Comparison of ENCODE assay signal across 10 mouse cellular contexts in the genomic region with DNA sequence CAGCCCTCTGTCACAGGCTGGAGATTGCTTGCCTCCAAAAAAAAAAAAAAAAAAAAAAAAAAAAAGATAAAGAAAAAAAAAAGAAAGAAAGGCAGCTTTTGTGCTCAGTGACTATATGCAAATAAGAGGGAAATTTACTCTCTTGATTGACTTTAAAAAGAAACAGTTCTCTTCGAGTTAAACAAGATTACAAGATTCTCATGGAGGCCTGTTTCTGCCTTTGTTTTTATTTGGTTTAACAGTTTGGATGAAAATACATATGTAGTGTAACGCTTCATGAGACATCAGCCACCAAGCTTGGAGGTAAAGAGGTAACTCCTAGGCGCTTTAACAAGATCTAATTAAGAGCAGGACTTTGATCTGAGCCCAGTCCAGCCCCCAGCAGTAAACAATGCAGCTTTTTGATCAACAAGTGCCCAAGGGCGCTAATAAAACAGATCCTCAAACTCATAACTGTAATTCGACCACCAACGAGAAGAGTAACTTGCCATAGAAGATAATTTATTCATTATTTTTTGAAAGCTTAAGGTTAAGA. TPM values are rescaled to one million over a fixed set of nuclear protein-coding genes. Genes with fewer than 3 reads are reported as not detected.
DNase-seq lines count a peak whose midpoint lies in the region; ATAC-seq and TF ChIP-seq lines count a peak whose summit lies in the region.
"Had no signal": no experiment of that assay in that cellular context is flagged by ENCODE, and none has a peak within 500 bp of the region (broad histone marks: within the 10 kb centered on the region; RNA-seq: fewer than 3 reads in every experiment).

No protein-coding gene starts in this region.

- H3K4me3 ChIP-seq in lung, embryonic 14.5 days (ENCODE audit: low read depth, low read length): 0 out of 2 replicates have a peak overlapping the region, but pooled peaks have one; percentile 17
- H3K4me3 ChIP-seq in lung, postnatal 0 days (ENCODE audit: low read depth, low read length): no peak overlapping the region
- H3K4me3 ChIP-seq in forebrain, embryonic 13.5 days: peak overlapping the region; percentile 34
- H3K4me3 ChIP-seq in limb, embryonic 12.5 days (replicated peaks): peak overlapping the region; percentile 26; the same call in 1 of the 2 replicates
- H3K4me3 ChIP-seq in neural tube, embryonic 15.5 days (replicated peaks): no peak overlapping the region
- no peak overlapping the region for H3K4me3 ChIP-seq in cerebellum, adult 2 months (replicated peaks; ENCODE audit: insufficient read depth, low read depth, low read length)
- H3K4me3 ChIP-seq: megakaryocyte, embryonic 14.5 days had no signal

- H3K4me1 ChIP-seq in lung, embryonic 14.5 days (ENCODE audit: insufficient read depth): peaks cover 58% of the 10 kb centered on the region
- H3K4me1 ChIP-seq in lung, postnatal 0 days (ENCODE audit: insufficient read depth, low read depth, low read length): peaks cover 23% of the 10 kb centered on the region; the same call in 1 of the 2 replicates
- peaks cover 78% of the 10 kb centered on the region for H3K4me1 ChIP-seq in forebrain, embryonic 13.5 days
- peaks cover 72% of the 10 kb centered on the region for H3K4me1 ChIP-seq in limb, embryonic 12.5 days (replicated peaks)
- peaks cover 65% of the 10 kb centered on the region for H3K4me1 ChIP-seq in neural tube, embryonic 15.5 days
- H3K4me1 ChIP-seq in cerebellum, adult 2 months (ENCODE audit: control insufficient read depth, insufficient read depth, low read length): no peaks in the 10 kb centered on the region

- H3K9ac ChIP-seq in lung, embryonic 14.5 days: no peak overlapping the region
- H3K9ac ChIP-seq in lung, postnatal 0 days (replicated peaks; ENCODE audit: low read depth): no peak overlapping the region
- 0 out of 2 replicates have a peak overlapping the region, but pooled peaks have one; percentile 39 for H3K9ac ChIP-seq in forebrain, embryonic 13.5 days
- H3K9ac ChIP-seq in limb, embryonic 12.5 days (replicated peaks): no peak overlapping the region
- H3K9ac ChIP-seq in neural tube, embryonic 15.5 days (replicated peaks): no peak overlapping the region

- TF ChIP-seq POLR2A in cerebellum, adult 2 months (IDR thresholded peaks at IDR 0.05; ENCODE audit: borderline replicate concordance, insufficient read depth, low read length): no peak

- no peak for ATAC-seq in lung, embryonic 14.5 days (ENCODE audit: insufficient read depth)
- no peak for ATAC-seq in lung, postnatal 0 days
- ATAC-seq in forebrain, embryonic 13.5 days: no peak
- no peak for ATAC-seq in limb, embryonic 12.5 days (ENCODE audit: insufficient number of reproducible peaks, insufficient read depth, low FRiP score, low TSS enrichment, low read depth)
- no peak for ATAC-seq in neural tube, embryonic 15.5 days (ENCODE audit: low FRiP score)
- no peak for ATAC-seq in monocyte, adult 5-6 weeks (replicated peaks; ENCODE audit: insufficient number of reproducible peaks, low FRiP score, low TSS enrichment, poor library complexity, severe bottlenecking)

- no peak for TF ChIP-seq CTCF in lung, embryonic 14.5 days (IDR thresholded peaks at IDR 0.05; ENCODE audit: low read depth)
- no peak for TF ChIP-seq CTCF in lung, postnatal 0 days (IDR thresholded peaks at IDR 0.05)
- TF ChIP-seq CTCF in cerebellum, adult 2 months (IDR thresholded peaks at IDR 0.05; ENCODE audit: borderline replicate concordance, insufficient read depth, low read depth, low read length): no peak

- H3K27ac ChIP-seq in lung, embryonic 14.5 days (ENCODE audit: low read depth): 0 out of 2 replicates have a peak overlapping the region, but pooled peaks have one; percentile 9
- H3K27ac ChIP-seq in lung, postnatal 0 days (ENCODE audit: low read length): no peak overlapping the region
- H3K27ac ChIP-seq in forebrain, embryonic 13.5 days: peak overlapping the region; percentile 76
- H3K27ac ChIP-seq in limb, embryonic 12.5 days: peak overlapping the region; percentile 62; the same call in 1 of the 2 replicates
- no peak overlapping the region for H3K27ac ChIP-seq in neural tube, embryonic 15.5 days (replicated peaks)
- no peak overlapping the region for H3K27ac ChIP-seq in cerebellum, adult 2 months (ENCODE audit: insufficient read depth, low read length)

- TF ChIP-seq EP300 in lung, postnatal 0 days (IDR thresholded peaks at IDR 0.05): no peak

- DNase-seq in lung, embryonic 14.5 days: peak; percentile 20
- no peak for DNase-seq in lung, postnatal 0 days (ENCODE audit: low spot score)
- DNase-seq in cerebellum, adult 2 months: no peak
- no peak for DNase-seq in cerebellum, postnatal 4 days (ENCODE audit: low spot score in 2 of 2)

- peaks cover 45% of the 10 kb centered on the region for H3K36me3 ChIP-seq in lung, embryonic 14.5 days (ENCODE audit: insufficient read depth)
- peaks cover 4% of the 10 kb centered on the region; the same call in 1 of the 2 replicates for H3K36me3 ChIP-seq in lung, postnatal 0 days (ENCODE audit: insufficient read depth, low read length)
- peaks cover 48% of the 10 kb centered on the region for H3K36me3 ChIP-seq in forebrain, embryonic 13.5 days (ENCODE audit: poor library complexity, severe bottlenecking)
- peaks cover 50% of the 10 kb centered on the region for H3K36me3 ChIP-seq in limb, embryonic 12.5 days
- H3K36me3 ChIP-seq in neural tube, embryonic 15.5 days: peaks cover 17% of the 10 kb centered on the region

- 18% methylated on average over 6 of the region's 6 CpGs for WGBS in lung, embryonic 14.5 days
- WGBS in lung, postnatal 0 days: 33% methylated on average over 6 of the region's 6 CpGs
- 2% methylated on average over 6 of the region's 6 CpGs for WGBS in forebrain, embryonic 13.5 days
- under 1% methylated on average over 6 of the region's 6 CpGs for WGBS in limb, embryonic 12.5 days
- WGBS in neural tube, embryonic 15.5 days: 11% methylated on average over 6 of the region's 6 CpGs
- WGBS in cerebellum, adult 2 months: 67% methylated on average over 6 of the region's 6 CpGs

- H3K9me3 ChIP-seq in lung, embryonic 14.5 days (ENCODE audit: low read depth, low read length): no peaks in the 10 kb centered on the region
- no peaks in the 10 kb centered on the region for H3K9me3 ChIP-seq in lung, postnatal 0 days (ENCODE audit: low read length)
- H3K9me3 ChIP-seq in forebrain, embryonic 13.5 days (replicated peaks): no peaks in the 10 kb centered on the region
- no peaks in the 10 kb centered on the region for H3K9me3 ChIP-seq in limb, embryonic 12.5 days
- H3K9me3 ChIP-seq in neural tube, embryonic 15.5 days (replicated peaks): no peaks in the 10 kb centered on the region
- H3K9me3 ChIP-seq: megakaryocyte, embryonic 14.5 days had no signal

- H3K4me2 ChIP-seq in lung, embryonic 14.5 days: peak overlapping the region; percentile 76
- H3K4me2 ChIP-seq in lung, postnatal 0 days (replicated peaks; ENCODE audit: low read depth, low read length): no peak overlapping the region
- peak overlapping the region; percentile 62 for H3K4me2 ChIP-seq in forebrain, embryonic 13.5 days
- peak overlapping the region; percentile 74 for H3K4me2 ChIP-seq in limb, embryonic 12.5 days
- peak overlapping the region; percentile 72 for H3K4me2 ChIP-seq in neural tube, embryonic 15.5 days

- H3K27me3 ChIP-seq in lung, embryonic 14.5 days (ENCODE audit: insufficient read depth, low read length): no peaks in the 10 kb centered on the region
- H3K27me3 ChIP-seq in lung, postnatal 0 days (replicated peaks; ENCODE audit: insufficient read depth, low read length): no peaks in the 10 kb centered on the region
- no peaks in the 10 kb centered on the region for H3K27me3 ChIP-seq in forebrain, embryonic 13.5 days
- no peaks in the 10 kb centered on the region for H3K27me3 ChIP-seq in limb, embryonic 12.5 days
- no peaks in the 10 kb centered on the region for H3K27me3 ChIP-seq in neural tube, embryonic 15.5 days (replicated peaks)
- H3K27me3 ChIP-seq in cerebellum, adult 2 months (ENCODE audit: control insufficient read depth, insufficient read depth, low read length): no peaks in the 10 kb centered on the region

RNA-seq across cellular contexts. Expression of gene Rnd3, which starts 8.9 kb away (rescaled TPM):
- 69.4 and 69.5 TPM in 2 replicates for polyA plus RNA-seq in lung, embryonic 14.5 days (2014; fragmentation: Nextera tagmentation; extraction: Ambion mirVana)
- polyA plus RNA-seq in lung, postnatal 0 days (2015; fragmentation: Nextera tagmentation; extraction: Ambion mirVana): 22.5 and 31.3 TPM in 2 replicates
- polyA plus RNA-seq in forebrain, embryonic 13.5 days (2015; fragmentation: Nextera tagmentation; extraction: Ambion mirVana): 199 and 207 TPM in 2 replicates
- 142 and 150 TPM in 2 replicates for polyA plus RNA-seq in limb, embryonic 12.5 days (2016; fragmentation: Nextera tagmentation; extraction: Ambion mirVana)
- polyA plus RNA-seq in neural tube, embryonic 15.5 days (2015; fragmentation: Nextera tagmentation; extraction: Ambion mirVana): 79.0 and 84.6 TPM in 2 replicates
- polyA plus RNA-seq in cerebellum, adult 2 months (2012; rRNA removed): 8.0 and 10.5 TPM in 2 replicates
- 6.2 to 29.4 TPM (median 22.7 TPM) in 3 replicates for total RNA-seq in monocyte, adult 5-6 weeks (2017)
- total RNA-seq: MEL had no signal

Comparison
In these comparisons a context has a peak if more than half of its experiments do, and no peak if none do; other contexts are left out.
1. H3K27ac ChIP-seq: peak in lung, embryonic 14.5 days (single experiment), forebrain, embryonic 13.5 days (single experiment) and limb, embryonic 12.5 days (single experiment); none in lung, postnatal 0 days (single experiment), neural tube, embryonic 15.5 days (single experiment) and cerebellum, adult 2 months (single experiment).
2. H3K4me3 ChIP-seq: peak in lung, embryonic 14.5 days (single experiment), forebrain, embryonic 13.5 days (single experiment) and limb, embryonic 12.5 days (single experiment); none in lung, postnatal 0 days (single experiment), neural tube, embryonic 15.5 days (single experiment) and cerebellum, adult 2 months (single experiment).